Mouse (Mus musculus) hematopoietic stem cell, adult 5-6 weeks (primary cell): Measurements from ENCODE around the gene Nmrk1. TPM values are rescaled to one million over a fixed set of nuclear protein-coding genes. Genes with fewer than 3 reads are reported as not detected.
"Not testable (repeated sequence)": the region's sequence is repeated elsewhere in the genome, so short reads cannot be mapped to it uniquely, and the experiment has no call there.

Experiments used
- ATAC-seq, 2 experiments: fragments of 125-278 bp in 1 of 2; replicated peaks in 1 of 2; 2 replicates each; pipeline ENCODE4 v1.8.0; 2016 to 2017; ENCODE audit warnings: inconsistent platforms in 2 of 2, mild to moderate bottlenecking in 2 of 2, moderate number of reproducible peaks in 2 of 2, low read depth in 1 of 2, moderate TSS enrichment in 1 of 2; ENCODE audit not compliant: low FRiP score in 2 of 2, poor library complexity in 2 of 2, severe bottlenecking in 2 of 2, insufficient read depth in 1 of 2, low TSS enrichment in 1 of 2
- total RNA-seq: library from RNA; stranded (forward); fragments of 172-1452, 232-1000 nt; gene quantifications from 2 replicates; pipeline ENCODE4 v1.2.3, GENCODE M21; 2017

The Nmrk1 gene
- total RNA-seq: 6.4 and 13.1 TPM in 2 replicates

- ATAC-seq: peak; percentile 87 to 88
These were observed at the start of gene Nmrk1, which contains the start of gene Ostf1 for GRCm38 (mm10) chr19:18631644-18632219. Nmrk1 (plus strand) TSS chr19:18631950. Ostf1 (minus strand) TSS chr19:18631823.

- ATAC-seq: no peak
These were observed 49.5 kb upstream of the Nmrk1 start for GRCm38 (mm10) chr19:18582226-18582625.

- peak; percentile 34 to 61; a peak in 3 of 4 replicates for ATAC-seq
These were observed 48.9 kb upstream of the Nmrk1 start for GRCm38 (mm10) chr19:18582887-18583286.

DNA sequence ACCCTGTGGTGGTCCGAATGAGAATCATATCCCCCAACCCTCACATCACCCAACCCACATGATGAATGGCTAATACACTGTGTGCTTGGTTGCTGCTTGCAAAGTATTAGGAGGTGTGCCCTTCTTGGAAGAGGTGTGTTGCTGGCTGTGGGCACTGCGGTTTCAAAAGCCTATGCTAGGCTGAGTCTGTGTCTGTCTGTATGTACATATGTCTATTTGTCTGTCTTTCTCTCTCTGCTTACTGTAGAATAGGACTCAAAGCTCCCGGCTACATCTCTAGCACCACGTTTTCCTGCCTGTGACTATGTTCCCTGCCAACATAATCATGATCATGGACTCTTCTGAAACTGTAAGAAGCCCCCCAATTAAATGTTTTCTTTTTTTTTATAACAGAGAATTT is 48.0 kb upstream of the Nmrk1 start:
- ATAC-seq: no peak

- ATAC-seq: no peak
These were observed 47.1 kb upstream of the Nmrk1 start for GRCm38 (mm10) chr19:18584621-18585020.

DNA sequence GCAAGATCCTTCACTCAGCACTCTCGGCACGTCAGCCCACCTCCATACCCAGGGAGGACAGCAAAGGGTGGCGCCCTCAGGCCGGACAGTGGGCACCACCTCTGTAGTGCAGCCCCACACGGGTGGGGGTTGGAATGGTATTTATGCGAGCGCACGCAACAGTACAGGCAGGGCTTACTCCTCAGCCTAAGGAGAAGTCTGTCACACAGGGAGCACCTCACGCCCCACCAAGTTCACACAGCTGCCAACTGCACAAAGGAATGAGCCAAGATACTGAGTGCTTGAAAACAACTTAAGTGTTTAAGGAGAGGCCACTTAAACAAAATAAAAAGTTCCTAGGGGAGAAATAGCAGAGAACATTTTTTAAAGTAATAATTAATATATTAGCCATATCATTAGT is 44.6 kb upstream of the Nmrk1 start:
- no peak for ATAC-seq

DNA sequence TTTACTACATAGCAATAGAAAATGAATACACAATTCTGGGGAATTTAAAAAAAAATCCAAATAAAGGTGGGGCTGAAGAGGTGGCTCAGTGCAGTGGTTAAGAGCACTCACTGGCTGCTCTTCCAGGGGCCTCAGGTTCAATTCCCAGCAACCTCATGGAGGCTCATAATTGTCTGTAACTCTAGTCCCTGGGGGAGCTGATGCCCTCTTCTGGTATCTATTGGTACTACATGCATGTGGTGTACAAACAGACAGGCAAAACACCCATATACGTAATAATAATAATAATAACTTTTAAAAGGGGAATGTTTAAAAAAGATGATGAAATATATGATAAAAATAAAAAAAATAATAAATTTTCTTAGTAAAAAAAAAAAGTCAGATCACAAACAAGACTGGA is 43.5 kb upstream of the Nmrk1 start:
- no peak for ATAC-seq

- ATAC-seq: not testable (repeated sequence)
These were observed 42.9 kb upstream of the Nmrk1 start for GRCm38 (mm10) chr19:18588801-18589200.

DNA sequence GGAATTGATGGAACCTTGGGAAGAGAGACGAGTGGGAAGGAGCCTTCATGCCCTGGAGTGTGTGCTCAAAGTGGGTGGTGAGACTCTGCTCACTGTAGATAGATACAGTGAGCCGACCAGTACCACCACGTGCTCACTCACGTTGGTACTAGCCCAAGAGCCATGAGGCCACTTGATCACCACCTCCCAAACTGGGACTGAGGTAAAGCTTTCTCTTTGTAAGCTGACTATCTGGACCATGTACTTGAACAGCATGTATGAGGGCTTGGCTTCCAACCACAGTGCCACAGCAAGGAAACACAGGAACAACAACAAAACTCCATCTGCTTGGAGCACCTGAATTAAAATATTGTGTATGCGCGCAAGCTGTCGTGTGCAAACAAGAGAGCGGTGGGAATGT is 42.5 kb upstream of the Nmrk1 start:
- ATAC-seq: no peak

GRCm38 (mm10) chr19:18590234-18590633 is 41.5 kb upstream of the Nmrk1 start:
- ATAC-seq: no peak

GRCm38 (mm10) chr19:18590942-18591354 is 40.8 kb upstream of the Nmrk1 start:
- ATAC-seq: peak; percentile 52 to 66; a peak in 3 of 4 replicates

DNA sequence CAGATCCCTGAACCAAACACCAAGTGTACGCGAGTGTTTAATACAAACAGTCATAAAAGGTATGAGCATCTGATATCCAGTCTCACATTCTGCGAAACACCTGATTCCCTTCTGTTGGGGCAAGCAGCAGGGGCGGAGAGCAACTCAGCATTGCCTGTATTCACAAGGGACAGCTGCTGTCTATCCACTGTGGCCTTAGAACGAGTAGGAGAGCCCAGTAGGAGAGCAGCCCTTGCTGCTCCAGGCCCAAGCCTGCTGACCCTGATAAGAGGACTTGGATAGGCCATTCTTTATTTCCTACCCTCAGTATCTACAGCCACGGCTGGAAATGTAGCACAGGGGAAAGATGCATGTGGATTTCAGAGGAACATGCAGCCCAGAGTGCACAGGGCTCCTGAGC is 38.8 kb upstream of the Nmrk1 start:
- no peak for ATAC-seq

GRCm38 (mm10) chr19:18593722-18594121 is 38.0 kb upstream of the Nmrk1 start:
- ATAC-seq: no peak

DNA sequence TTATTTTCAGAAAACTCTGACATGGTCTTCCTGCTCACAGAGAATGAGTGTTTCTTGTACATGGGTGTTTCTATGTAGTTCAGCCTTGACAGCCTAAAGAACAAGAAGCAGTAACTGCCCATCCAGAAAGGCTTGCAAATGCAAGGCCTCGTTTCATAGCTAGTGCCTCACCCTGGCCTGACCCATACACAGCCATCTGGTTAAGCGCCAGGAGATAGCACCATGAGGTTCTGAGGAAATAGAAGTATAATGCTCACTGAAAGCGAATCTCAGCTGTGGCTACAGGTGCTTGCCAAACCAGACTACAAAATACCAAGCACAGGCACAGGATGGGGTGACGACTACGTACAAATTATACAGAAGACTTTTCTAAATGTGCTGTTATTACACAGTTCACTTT is 34.9 kb upstream of the Nmrk1 start:
- no peak for ATAC-seq

- no peak for ATAC-seq
These were observed 34.0 kb upstream of the Nmrk1 start for GRCm38 (mm10) chr19:18597772-18598171.

DNA sequence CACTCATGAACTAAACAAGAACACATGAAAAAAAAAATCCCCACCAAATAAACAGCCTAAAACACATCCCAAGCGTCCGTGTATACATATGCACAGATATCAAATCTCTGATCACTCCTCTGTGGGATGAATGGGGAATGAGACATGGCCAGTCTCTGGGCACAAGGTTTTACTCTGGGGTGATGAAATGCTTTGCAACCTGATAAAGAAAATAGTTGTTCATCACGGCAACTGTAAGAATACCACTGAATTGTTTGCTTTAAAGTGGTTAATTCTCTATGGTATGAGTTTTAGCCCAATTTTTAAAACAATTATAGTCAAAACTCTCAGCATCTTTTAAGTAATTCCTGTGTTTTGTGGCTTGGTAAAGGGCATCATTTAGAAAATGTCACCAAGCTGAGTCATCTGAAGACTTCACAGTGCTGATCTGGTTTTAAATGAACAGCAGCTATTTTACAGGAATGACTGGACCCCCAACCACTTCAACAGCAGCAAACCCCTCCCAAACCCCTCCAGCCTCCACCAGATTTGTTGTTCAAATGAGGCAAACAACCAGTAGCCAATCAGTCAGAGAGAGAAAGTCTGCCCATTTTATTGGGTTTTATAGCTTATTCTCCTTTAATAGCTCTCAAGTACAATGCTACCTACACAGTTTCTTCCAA is 33.4 kb upstream of the Nmrk1 start:
- no peak for ATAC-seq

GRCm38 (mm10) chr19:18599051-18599450 is 32.7 kb upstream of the Nmrk1 start:
- no peak for ATAC-seq

DNA sequence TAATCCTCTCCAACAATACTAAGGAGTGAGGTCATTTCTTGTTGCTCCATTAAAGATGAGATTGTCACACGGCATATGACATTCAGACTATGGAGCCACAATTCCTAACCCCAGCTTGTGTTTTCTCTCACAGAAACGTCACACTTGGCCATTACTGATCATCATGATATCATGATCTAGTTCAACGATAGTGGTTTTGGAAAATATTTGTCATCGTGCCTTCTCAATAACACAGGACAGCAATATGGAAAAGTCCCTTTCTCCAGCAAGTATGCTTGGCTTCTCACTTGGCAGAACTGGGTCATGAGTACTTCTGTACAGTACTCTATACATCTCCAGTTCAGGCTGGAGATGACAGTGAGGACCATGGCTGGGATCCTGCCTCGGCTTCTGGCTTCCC is 32.1 kb upstream of the Nmrk1 start:
- ATAC-seq: no peak

DNA sequence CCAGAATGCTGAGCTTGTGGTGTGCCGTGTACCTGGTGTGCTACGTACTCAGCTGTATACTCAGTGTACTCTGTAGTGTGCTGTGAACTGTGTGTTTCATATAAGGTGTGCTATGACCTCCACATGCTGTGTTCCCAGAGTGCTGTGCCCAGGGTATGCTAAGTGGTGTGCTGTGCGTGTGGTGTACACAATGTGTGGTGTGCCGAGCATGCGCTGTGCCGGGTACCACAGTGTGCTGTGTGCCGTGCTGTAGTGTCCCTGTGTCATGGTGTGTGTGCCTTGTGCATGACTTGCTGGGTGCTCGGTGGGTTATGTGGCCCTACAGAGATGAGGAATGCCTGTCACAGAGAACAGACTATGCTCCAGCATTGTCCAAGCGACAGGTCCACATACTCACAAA is 31.1 kb upstream of the Nmrk1 start:
- ATAC-seq: no peak
